Mouse (Mus musculus) MEL (cell line): ENCODE results near the gene Ap1ar. TPM values are rescaled to one million over a fixed set of nuclear protein-coding genes. Genes with fewer than 3 reads are reported as not detected.
A peak's percentile ranks its signal among the peaks of the same experiment; 100 is the strongest.
"Not testable (repeated sequence)": the region's sequence is repeated elsewhere in the genome, so short reads cannot be mapped to it uniquely, and the experiment has no call there.

ENCODE experiments used
- DNase-seq: peaks from one replicate; pipeline ENCODE4 v3.0.0; 2011; ENCODE audit warnings: low read depth, low spot score
- H3K27ac ChIP-seq: 2 replicates; pipeline ENCODE4 v1.5.1; 2012; ENCODE audit warnings: low read depth, mild to moderate bottlenecking, control low read depth, low read length, moderate library complexity; ENCODE audit not compliant: control insufficient read depth
- H3K27me3 ChIP-seq, 2 experiments: fragments of 150-350 bp in 1 of 2; sonication (generic) in 1 of 2; 2 replicates each; pipeline ENCODE4 v1.6.1; 2012; ENCODE audit warnings: low read length in 2 of 2, mild to moderate bottlenecking in 2 of 2, improper control_type of control experiment in 1 of 2, moderate library complexity in 1 of 2; ENCODE audit not compliant: insufficient read depth in 2 of 2, control insufficient read depth in 1 of 2
- H3K36me3 ChIP-seq, 2 experiments: 2 replicates each; pipeline ENCODE4 v1.6.1; 2012 to 2014; ENCODE audit warnings: low read length in 2 of 2, improper control_type of control experiment in 1 of 2, inconsistent platforms in 1 of 2, mild to moderate bottlenecking in 1 of 2; ENCODE audit not compliant: insufficient read depth in 2 of 2, control insufficient read depth in 1 of 2
- H3K4me1 ChIP-seq, 2 experiments: fragments of 150-350 bp in 1 of 2; sonication (generic) in 1 of 2; 2 replicates each; pipeline ENCODE4 v1.6.1; 2012; ENCODE audit warnings: low read length in 2 of 2, improper control_type of control experiment in 1 of 2, mild to moderate bottlenecking in 1 of 2; ENCODE audit not compliant: insufficient read depth in 2 of 2, control insufficient read depth in 1 of 2
- H3K4me3 ChIP-seq, 2 experiments: fragments of 150-350 bp in 1 of 2; sonication (generic) in 1 of 2; 2 replicates each; pipeline ENCODE4 v1.5.1; 2012; ENCODE audit warnings: low read depth in 2 of 2, low read length in 2 of 2, mild to moderate bottlenecking in 2 of 2, moderate library complexity in 2 of 2, control low read depth in 1 of 2, improper control_type of control experiment in 1 of 2; ENCODE audit not compliant: control insufficient read depth in 1 of 2, insufficient read depth in 1 of 2
- H3K79me2 ChIP-seq: 2 replicates; pipeline ENCODE4 v1.6.1; 2012; ENCODE audit warnings: mild to moderate bottlenecking, low read length, moderate library complexity; ENCODE audit not compliant: control insufficient read depth, poor library complexity, insufficient read depth
- H3K9ac ChIP-seq: 2 replicates; pipeline ENCODE4 v1.6.1; 2012; ENCODE audit warnings: low read depth, mild to moderate bottlenecking, control low read depth, low read length, moderate library complexity; ENCODE audit not compliant: control insufficient read depth, poor library complexity, severe bottlenecking
- H3K9me3 ChIP-seq: fragments of 150-350 bp; sonication (generic); replicated peaks from 2 replicates; pipeline ENCODE4 v1.6.1; 2012; ENCODE audit warnings: mild to moderate bottlenecking, low read length, improper control_type of control experiment, moderate library complexity; ENCODE audit not compliant: insufficient read depth
- CTCF ChIP-seq, 3 experiments: IDR thresholded peaks in 2 of 3; conservative IDR thresholded peaks in 1 of 3; 2 replicates each; pipeline ENCODE4 v1.5.1; 2011 to 2012; ENCODE audit warnings: low read length in 3 of 3, low read depth in 2 of 3, mild to moderate bottlenecking in 2 of 3, improper control_type of control experiment in 1 of 3, inconsistent platforms in 1 of 3, mixed read lengths in 1 of 3, moderate library complexity in 1 of 3; ENCODE audit not compliant: control insufficient read depth in 1 of 3, insufficient read depth in 1 of 3, poor library complexity in 1 of 3, severe bottlenecking in 1 of 3
- ETS1 ChIP-seq: IDR thresholded peaks from 2 replicates; pipeline ENCODE4 v1.6.1; 2012; ENCODE audit warnings: low read depth, mild to moderate bottlenecking, inconsistent platforms, low read length, improper control_type of control experiment, moderate library complexity
- JUND ChIP-seq: IDR thresholded peaks from 2 replicates; pipeline ENCODE4 v1.6.1; 2011; ENCODE audit warnings: low read depth, mild to moderate bottlenecking, improper control_type of control experiment, low read length
- MAX ChIP-seq: IDR thresholded peaks from 2 replicates; pipeline ENCODE4 v1.6.1; 2011; ENCODE audit warnings: low read length, improper control_type of control experiment
- MXI1 ChIP-seq: IDR thresholded peaks from 2 replicates; pipeline ENCODE4 v1.6.1; 2011; ENCODE audit warnings: mild to moderate bottlenecking, low read depth, low read length, improper control_type of control experiment
- RCOR1 ChIP-seq: IDR thresholded peaks from 2 replicates; pipeline ENCODE4 v1.6.1; 2012; ENCODE audit warnings: low read depth, mild to moderate bottlenecking, inconsistent platforms, low read length, improper control_type of control experiment
- SMC3 ChIP-seq: IDR thresholded peaks from 2 replicates; pipeline ENCODE4 v1.6.1; 2011; ENCODE audit warnings: low read depth, low read length, improper control_type of control experiment
- TAL1 ChIP-seq: IDR thresholded peaks from 2 replicates; pipeline ENCODE4 v1.6.1; 2012; ENCODE audit warnings: mild to moderate bottlenecking, inconsistent platforms, low read length, moderate library complexity, mixed read lengths
- TBP ChIP-seq: IDR thresholded peaks from 2 replicates; pipeline ENCODE4 v1.8.0; 2011; ENCODE audit warnings: low read depth, low read length, improper control_type of control experiment
- ZKSCAN1 ChIP-seq: IDR thresholded peaks from 2 replicates; pipeline ENCODE4 v1.6.1; 2012; ENCODE audit warnings: low read depth, mild to moderate bottlenecking, inconsistent platforms, low read length, improper control_type of control experiment, moderate library complexity
- ZNF384 ChIP-seq: IDR thresholded peaks from 2 replicates; pipeline ENCODE4 v1.6.1; 2012; ENCODE audit warnings: low read depth, mild to moderate bottlenecking, inconsistent platforms, low read length, improper control_type of control experiment
- polyA plus RNA-seq, 2 experiments: library from polyadenylated mRNA; stranded (reverse) in 1 of 2; unstranded in 1 of 2; fragments of >175 nt in 1 of 2; fragments of >200 nt in 1 of 2; gene quantifications; 2 replicates each; pipeline versions ENCODE4 v1.2.1 to v1.2.4; 2012; ENCODE audit warnings: low replicate concordance in 2 of 2, low read depth in 1 of 2; ENCODE audit not compliant: insufficient read length in 2 of 2, insufficient read depth in 1 of 2, missing spikeins in 1 of 2
- total RNA-seq: library from RNA; depleted of rRNA; stranded (reverse); fragments of 300-350 nt; gene quantifications from 2 replicates; pipeline ENCODE4 v1.2.3, GENCODE M21; 2012

Ap1ar gene
- total and polyA plus RNA-seq, 3 experiments = 65.0 to 107 TPM; not detected in 1

GRCm38 (mm10) chr3:127787032-127787431 lies 50.3 kb downstream of the Ap1ar start:
- Histone ChIP-seq H3K9me3 (no peaks in the 10 kb centered on the region), H3K4me3 (no peak overlapping the region), H3K9ac (no peak overlapping the region), H3K27me3 (no peaks in the 10 kb centered on the region), H3K36me3 (peaks cover 0 to 8% of the 10 kb centered on the region in 2 experiments; a peak in 2 of 4 replicates)
- TF ChIP-seq ETS1 = no peak
- TF ChIP-seq ZKSCAN1 = no peak
- TF ChIP-seq ZNF384 = peak; percentile 66
- TF ChIP-seq, all 39 proteins: peak for 1
- no peak overlapping the region for H3K27ac ChIP-seq
- H3K79me2 ChIP-seq = no peaks in the 10 kb centered on the region; the same call in 1 of the 2 replicates
- H3K4me1 ChIP-seq = peaks cover 0 to 9% of the 10 kb centered on the region in 2 experiments; a peak in 2 of 4 replicates
- DNase-seq = no peak

GRCm38 (mm10) chr3:127783680-127784079 lies 53.6 kb downstream of the Ap1ar start:
- not testable (repeated sequence) for H3K36me3 ChIP-seq, H3K79me2 ChIP-seq, H3K27ac ChIP-seq, H3K9me3 ChIP-seq, H3K4me3 ChIP-seq, H3K9ac ChIP-seq, DNase-seq, H3K27me3 ChIP-seq
- H3K4me1 ChIP-seq = peaks cover 0 to 11% of the 10 kb centered on the region in 2 experiments; a peak in 3 of 4 replicates
- peak; percentile 53; the same call in 1 of the 2 replicates for TF ChIP-seq TBP

GRCm38 (mm10) chr3:127782921-127783320 lies 54.4 kb downstream of the Ap1ar start:
- Histone ChIP-seq H3K27ac (no peak overlapping the region), H3K36me3 (peaks cover 0 to 8% of the 10 kb centered on the region in 2 experiments; a peak in 2 of 4 replicates), H3K9me3 (no peaks in the 10 kb centered on the region), H3K4me1 (peaks cover 0 to 8% of the 10 kb centered on the region in 2 experiments; a peak in 3 of 4 replicates), H3K27me3 (no peaks in the 10 kb centered on the region), H3K79me2 (no peaks in the 10 kb centered on the region), H3K4me3 (no peak overlapping the region), H3K9ac (no peak overlapping the region)
- TF ChIP-seq MAX (no peak), ZNF384 (no peak), RCOR1 (no peak), TAL1 (no peak), CTCF (IDR thresholded peaks at IDR 0.05 in 2 of 3, conservative IDR thresholded peaks at IDR 0.05 in 1 of 3; ENCODE audit: control insufficient read depth in 1 of 3, insufficient read depth in 1 of 3, low read depth in 2 of 3, low read length in 3 of 3, poor library complexity in 1 of 3, severe bottlenecking in 1 of 3) (no peak), JUND (no peak), SMC3 (no peak), MXI1 (no peak)
- no peak for DNase-seq
